Mouse (Mus musculus): ENCODE data around the gene Ccdc158.

DNA sequence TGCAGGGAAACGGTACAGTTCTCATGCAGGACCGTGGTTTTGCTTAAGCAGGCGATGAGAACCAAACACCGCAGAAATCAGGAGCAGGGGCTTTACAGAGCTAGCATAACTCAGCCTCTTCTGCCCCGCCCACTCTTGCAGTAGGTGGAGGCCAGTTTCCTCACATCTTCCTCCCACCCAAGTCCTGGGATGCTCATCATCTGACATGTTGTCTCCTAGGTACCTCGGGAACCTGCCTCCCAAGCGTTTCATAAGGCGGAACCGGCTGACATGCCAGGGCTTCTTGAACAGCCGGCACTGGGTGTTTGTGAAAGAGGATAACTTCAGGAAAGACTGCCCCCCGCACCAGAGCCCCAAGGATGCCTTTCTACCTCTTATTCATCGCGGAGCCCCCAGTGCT, 113.1 kb downstream of the Ccdc158 start:
- no peak for TF ChIP-seq POLR2A (IDR thresholded peaks at IDR 0.05; ENCODE audit: borderline replicate concordance, extremely low read depth, low read depth, low read length)
- no peak for TF ChIP-seq CTCF (IDR thresholded peaks at IDR 0.05; ENCODE audit: insufficient read depth, low read length)
